Comparison of ENCODE assay signal across 18 mouse cellular contexts in genomic region chr6:26649514-26649913, GRCm38 (mm10).
"Had no signal": no experiment of that assay in that cellular context is flagged by ENCODE, and none has a peak within 500 bp of the region (broad histone marks: within the 10 kb centered on the region; RNA-seq: fewer than 3 reads in every experiment).

No protein-coding gene starts in this region.

- H3K27ac ChIP-seq: liver, embryonic 12.5 days; liver, embryonic 14.5 days; midbrain, embryonic 10.5 days; midbrain, embryonic 12.5 days; neural tube, embryonic 12.5 days; stomach, embryonic 15.5 days; stomach, postnatal 0 days had no signal

- ATAC-seq: liver, embryonic 12.5 days had no signal

- H3K4me2 ChIP-seq: liver, embryonic 12.5 days; lung, embryonic 14.5 days; midbrain, embryonic 12.5 days; neural tube, embryonic 12.5 days; stomach, embryonic 15.5 days had no signal

- DNase-seq: lung, adult 18-20 months; lung, embryonic 14.5 days; lung, postnatal 10 days; lung, postnatal 4 days; retina, postnatal 1 day; right cerebral cortex, adult 18-20 months; right cerebral cortex, postnatal 25 days; thymus, adult 2 months; thymus, postnatal 25 days; thymus, postnatal 4 days had no signal

- H3K9ac ChIP-seq: liver, embryonic 12.5 days; liver, embryonic 14.5 days; lung, embryonic 14.5 days; midbrain, embryonic 12.5 days; neural tube, embryonic 12.5 days; stomach, embryonic 15.5 days had no signal

- H3K4me3 ChIP-seq: liver, embryonic 12.5 days; midbrain, embryonic 10.5 days; midbrain, embryonic 12.5 days; myocyte; neural tube, embryonic 12.5 days; stomach, embryonic 15.5 days had no signal

- H3K36me3 ChIP-seq: liver, embryonic 12.5 days; midbrain, embryonic 10.5 days; midbrain, embryonic 12.5 days; neural tube, embryonic 12.5 days; stomach, embryonic 15.5 days had no signal

- H3K4me1 ChIP-seq: liver, embryonic 12.5 days; midbrain, embryonic 10.5 days; midbrain, embryonic 12.5 days; neural tube, embryonic 12.5 days; stomach, embryonic 15.5 days had no signal

- H3K27me3 ChIP-seq: liver, embryonic 12.5 days; midbrain, embryonic 12.5 days; neural tube, embryonic 12.5 days; stomach, embryonic 15.5 days had no signal

- H3K9me3 ChIP-seq: liver, embryonic 12.5 days; midbrain, embryonic 10.5 days; midbrain, embryonic 12.5 days; neural tube, embryonic 12.5 days; stomach, embryonic 15.5 days had no signal
